Mouse (Mus musculus) c-Kit-positive CD71-positive TER-119-negative erythroid progenitor cells, embryonic 14.5 days (primary cell): ENCODE measurements around the gene Pes1.

Experiments
- DNase-seq: peaks from one replicate; pipeline ENCODE4 v3.0.0-alpha.2; 2013; ENCODE audit warnings: low read depth

Pes1 gene

GRCm38 (mm10) chr11:3964416-3965172 lies 819 bp downstream of the Pes1 start:
- DNase-seq, result no peak

DNA sequence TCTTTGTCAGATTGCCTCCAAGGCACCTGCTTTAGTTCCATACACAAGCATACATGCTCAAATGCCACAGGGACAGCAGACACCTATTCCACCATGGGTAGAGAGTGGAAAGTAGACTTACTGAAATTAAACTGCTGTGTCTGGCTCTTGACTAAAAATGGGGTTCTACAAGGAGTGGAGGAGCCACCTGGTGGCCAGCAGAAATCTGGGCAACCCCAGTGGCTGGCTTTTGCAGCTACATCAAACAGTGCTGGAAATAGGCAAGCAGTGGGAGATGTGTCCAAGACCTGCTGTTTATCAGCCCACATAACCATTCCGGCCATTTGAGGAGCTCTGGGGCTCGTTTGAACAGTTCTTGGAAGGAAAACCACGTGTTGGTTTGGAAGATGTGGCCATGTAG lies 6.1 kb downstream of the Pes1 start:
- DNase-seq, result no peak

GRCm38 (mm10) chr11:3970361-3970760 lies 6.6 kb downstream of the Pes1 start:
- DNase-seq, result no peak

DNA sequence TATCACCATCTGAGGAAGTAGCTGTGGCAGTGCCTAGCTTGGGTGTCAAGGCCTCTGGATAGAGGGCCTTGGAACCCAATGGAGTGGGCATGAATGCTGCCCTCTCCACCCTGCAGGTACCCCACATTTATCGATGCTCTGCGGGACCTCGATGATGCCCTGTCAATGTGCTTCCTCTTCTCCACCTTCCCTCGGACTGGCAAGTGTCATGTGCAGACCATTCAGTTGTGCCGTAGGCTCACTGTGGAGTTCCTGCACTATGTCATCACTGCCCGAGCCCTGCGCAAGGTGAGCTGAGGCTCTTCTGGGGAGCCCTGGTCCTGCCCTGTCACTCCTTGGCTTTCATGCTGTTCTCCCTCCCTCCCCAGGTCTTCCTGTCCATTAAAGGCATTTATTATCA lies 9.3 kb downstream of the Pes1 start:
- no peak for DNase-seq

GRCm38 (mm10) chr11:3974311-3974710 lies 10.5 kb downstream of the Pes1 start:
- DNase-seq, result no peak

DNA sequence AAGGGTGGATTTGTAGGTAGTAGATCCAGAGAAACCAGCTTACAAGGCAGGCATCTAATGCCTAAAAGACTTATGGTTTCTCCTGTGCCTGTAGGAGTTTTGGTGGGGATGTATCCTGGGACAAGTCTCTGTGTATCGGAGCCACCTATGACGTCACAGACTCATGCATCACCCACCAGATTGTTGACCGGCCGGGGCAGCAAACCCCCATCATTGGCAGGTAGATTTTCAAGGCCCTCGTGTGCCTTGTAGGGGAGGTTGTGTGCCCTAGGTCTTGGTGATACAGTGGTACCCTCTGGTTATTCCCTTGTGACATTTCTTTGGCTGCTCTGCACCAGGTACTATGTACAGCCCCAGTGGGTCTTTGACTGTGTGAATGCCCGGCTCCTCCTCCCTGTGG lies 12.9 kb downstream of the Pes1 start, which contains the start of gene 4930556J24Rik:
Gene 4930556J24Rik, minus strand, starts transcription at position 101 of the 400 bp plus-strand sequence.
- no peak for DNase-seq

- DNase-seq, result no peak
Observed at GRCm38 (mm10) chr11:3978421-3978820, 14.6 kb downstream of the Pes1 start.

DNA sequence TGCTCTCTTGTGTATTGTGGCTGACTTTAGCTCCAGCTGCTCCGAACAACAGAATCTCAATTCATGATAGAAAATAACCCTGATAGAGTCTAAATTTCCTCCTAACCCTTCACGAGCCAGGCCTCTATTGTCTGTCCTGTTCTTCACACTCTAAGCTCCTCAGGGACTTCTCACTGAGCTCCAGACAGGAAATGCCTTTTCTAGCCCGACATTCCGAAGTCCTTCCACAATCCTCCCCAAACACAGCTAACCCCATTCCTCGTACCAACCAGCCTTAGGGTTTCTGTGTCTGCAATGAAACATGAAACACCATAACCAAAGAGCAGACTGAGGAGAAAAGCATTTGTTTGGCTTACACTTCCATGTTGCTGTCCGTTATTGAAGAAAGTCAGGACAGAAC lies 17.8 kb downstream of the Pes1 start:
- DNase-seq, result no peak

GRCm38 (mm10) chr11:3982275-3983209 lies 18.8 kb downstream of the Pes1 start:
- no peak for DNase-seq

GRCm38 (mm10) chr11:3983291-3983862 lies 19.6 kb downstream of the Pes1 start, which contains the start of gene Gal3st1:
Gal3st1 (plus strand) TSS chr11:3983636.
- DNase-seq, result no peak

DNA sequence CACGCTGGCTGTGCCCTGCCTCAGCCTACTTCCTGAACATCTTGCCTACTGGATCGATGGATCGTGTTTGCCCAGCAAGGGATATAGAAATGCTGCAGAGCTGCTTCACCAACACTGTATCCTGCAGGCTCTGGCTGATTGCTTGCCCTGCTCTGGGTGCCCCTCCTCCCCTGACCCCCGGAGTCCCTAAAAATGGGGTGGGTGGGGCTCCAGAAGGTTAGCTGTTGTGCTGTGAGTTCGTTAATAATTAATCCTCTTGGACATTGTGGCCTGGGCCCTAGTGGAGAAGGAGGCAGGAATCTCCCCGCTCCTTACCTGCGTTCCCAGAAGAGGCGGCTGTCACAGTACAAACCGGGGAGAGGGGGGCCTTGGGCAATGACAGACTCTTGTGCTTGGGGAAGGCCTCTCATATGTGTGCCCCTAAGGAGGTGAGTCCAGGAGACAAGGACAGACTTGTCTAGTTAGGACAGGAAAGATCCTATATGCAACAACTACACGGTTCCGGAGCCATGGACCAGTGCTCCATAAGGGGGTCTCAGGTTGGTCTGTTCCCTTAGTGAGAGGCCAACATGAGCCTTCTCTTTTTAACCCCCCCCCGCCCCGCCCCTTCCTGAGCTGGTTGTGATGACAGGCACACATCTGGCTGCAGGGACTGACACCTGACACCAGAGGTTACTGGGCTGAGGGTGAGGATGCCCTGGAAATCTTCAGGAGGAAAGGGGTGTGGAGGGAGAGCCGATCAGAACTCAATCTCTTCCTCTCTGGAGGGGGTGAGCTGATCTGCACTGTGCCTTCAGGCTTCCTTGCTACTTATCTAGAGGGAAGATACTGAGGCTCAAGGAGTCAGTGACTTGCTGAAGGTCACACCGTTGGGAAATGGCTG lies 20.3 kb downstream of the Pes1 start:
- DNase-seq, result no peak

DNA sequence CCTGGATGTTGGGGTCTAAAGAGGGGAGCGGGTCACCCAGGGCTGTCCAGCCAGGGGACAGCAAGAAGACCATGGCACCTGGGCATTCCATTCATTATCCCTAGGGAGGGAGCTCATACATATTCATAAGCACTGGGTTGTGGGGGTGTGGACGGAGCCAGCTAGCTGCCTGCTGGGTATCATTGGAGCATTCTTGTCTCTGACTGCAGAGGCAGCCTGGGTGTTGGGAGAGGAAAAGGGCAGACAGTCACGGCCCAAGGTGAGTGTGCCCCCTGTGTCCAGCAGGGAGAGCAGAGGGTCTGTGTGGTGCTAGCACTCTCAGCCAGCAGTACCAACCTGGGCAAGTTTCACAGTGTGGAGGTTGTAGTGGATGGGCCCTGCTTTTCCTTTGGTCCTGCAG lies 26.0 kb downstream of the Pes1 start:
- DNase-seq, result no peak

DNA sequence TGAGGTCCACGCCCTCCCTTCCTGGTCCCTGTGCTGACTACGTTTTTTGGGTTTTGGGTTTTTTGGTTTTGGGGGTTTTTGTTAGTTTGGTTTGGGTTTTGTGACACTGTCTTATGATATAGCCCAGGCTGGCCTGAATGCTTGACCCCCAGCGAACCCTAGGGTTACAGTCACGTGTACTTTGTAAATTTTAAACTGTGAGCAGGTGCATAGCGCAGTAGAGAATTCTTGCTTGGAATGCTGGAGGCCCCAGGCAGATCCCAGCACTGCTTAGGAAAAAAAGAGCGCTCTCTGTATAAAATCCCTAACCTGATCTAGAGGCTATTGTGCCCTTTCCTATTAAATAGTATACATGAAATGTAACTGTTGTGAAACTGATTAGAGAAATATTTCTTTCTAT lies 29.4 kb downstream of the Pes1 start:
- no peak for DNase-seq

DNA sequence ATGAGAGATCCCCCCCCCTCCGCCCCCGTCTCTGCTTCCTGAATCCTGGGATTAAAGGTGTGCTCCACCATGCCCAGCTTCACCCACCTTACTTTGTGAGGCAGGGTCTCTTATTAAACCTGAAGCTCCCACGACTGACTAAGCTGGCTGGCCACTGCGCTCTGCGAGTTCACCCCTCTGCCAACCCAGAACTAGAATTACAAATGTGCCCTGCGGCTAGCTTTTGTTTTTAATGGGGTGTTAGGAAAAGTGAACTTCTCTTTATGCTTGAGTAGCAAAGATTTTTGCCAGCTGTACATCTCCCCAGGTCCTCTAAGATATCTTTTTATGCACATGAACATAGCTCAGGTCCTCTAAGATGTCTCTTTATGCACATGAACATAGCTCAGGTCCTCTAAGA lies 30.1 kb downstream of the Pes1 start:
- no peak for DNase-seq

DNA sequence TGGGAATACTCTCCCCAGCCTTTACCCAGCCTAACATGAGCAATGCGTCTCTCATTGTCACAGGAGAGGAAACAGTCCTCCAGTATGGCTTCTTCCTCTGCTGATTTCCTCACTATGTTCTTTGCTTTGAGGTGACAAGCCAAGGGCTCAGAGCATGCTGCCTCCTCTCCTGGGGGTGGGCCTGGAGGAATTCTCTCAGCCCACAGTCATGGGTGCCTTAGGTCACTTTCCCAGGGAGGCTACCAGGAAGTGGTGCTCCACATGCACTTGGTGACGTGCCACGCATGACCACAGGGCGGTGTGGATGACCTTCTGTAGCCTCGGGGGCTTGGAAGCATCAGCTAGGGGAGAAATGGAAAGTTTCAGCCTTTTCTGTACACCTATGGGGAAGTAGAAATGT lies 31.7 kb downstream of the Pes1 start:
- no peak for DNase-seq

- no peak for DNase-seq
Observed at GRCm38 (mm10) chr11:3996840-3997239, 33.1 kb downstream of the Pes1 start.

GRCm38 (mm10) chr11:3997978-3998720 lies 34.4 kb downstream of the Pes1 start:
- no peak for DNase-seq

DNA sequence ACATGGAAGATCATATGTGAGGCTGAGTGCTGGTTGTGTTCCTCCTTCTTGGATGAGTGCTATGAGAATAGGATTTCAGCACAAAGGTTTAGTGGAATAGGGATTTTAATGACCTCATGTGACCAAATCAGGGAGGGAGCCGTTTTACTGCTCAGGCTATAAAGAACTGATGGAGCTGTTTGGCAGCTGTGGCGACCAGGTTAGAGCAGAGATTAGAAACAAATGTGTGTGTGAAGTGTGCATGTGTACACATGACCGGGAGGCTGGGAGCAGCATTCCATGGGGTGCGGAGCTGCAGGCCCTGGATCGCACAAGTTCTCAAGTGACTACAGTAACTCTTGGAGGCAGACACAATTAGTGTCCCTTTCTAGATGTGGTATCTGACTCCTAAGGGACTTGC lies 35.8 kb downstream of the Pes1 start:
- DNase-seq, result no peak

GRCm38 (mm10) chr11:4001603-4002002 lies 37.8 kb downstream of the Pes1 start:
- DNase-seq, result peak; percentile 35

GRCm38 (mm10) chr11:4005220-4005805 lies 41.5 kb downstream of the Pes1 start:
- DNase-seq, result no peak

- DNase-seq, result no peak
Observed at GRCm38 (mm10) chr11:4006462-4006861, 42.7 kb downstream of the Pes1 start.
